Mouse (Mus musculus): ENCODE measurements around the gene Fuca1. TPM values are rescaled to one million over a fixed set of nuclear protein-coding genes. Genes with fewer than 3 reads are reported as not detected.
A peak's percentile ranks its signal among the peaks of the same experiment; 100 is the strongest.

Fuca1 gene
- polyA plus RNA-seq (2012; rRNA removed), result 37.5 and 43.5 TPM in 2 replicates

- Histone ChIP-seq H3K4me1 (replicated peaks; ENCODE audit: control insufficient read depth, insufficient read depth, low read length) (peaks cover 8% of the 10 kb centered on the region), H3K27me3 (ENCODE audit: control insufficient read depth, insufficient read depth, low read length) (no peaks in the 10 kb centered on the region), H3K4me3 (ENCODE audit: control insufficient read depth, insufficient read depth, low read length) (peak within 1 kb of the TSS; percentile 85), H3K27ac (ENCODE audit: control insufficient read depth, insufficient read depth, low read length) (peak within 1 kb of the TSS; percentile 43; the same call in 1 of the 2 replicates), H3K36me3 (ENCODE audit: control insufficient read depth, insufficient read depth, low read length) (no peaks in the 10 kb centered on the region; the same call in 1 of the 2 replicates)
- TF ChIP-seq CTCF (IDR thresholded peaks at IDR 0.05; ENCODE audit: borderline replicate concordance, control insufficient read depth, extremely low read depth, insufficient read depth, low read length, poor library complexity) (peak; percentile 84), POLR2A (IDR thresholded peaks at IDR 0.05; ENCODE audit: control insufficient read depth, extremely low read depth, insufficient read depth, low read length, poor library complexity) (peak; percentile 58; the same call in 1 of the 2 replicates)
- 1% methylated on average over 60 of the region's 60 CpGs for WGBS
- peak; percentile 98 for DNase-seq
These were observed at the start of gene Fuca1 for GRCm38 (mm10) chr4:135920304-135921241. Fuca1 (plus strand) TSS chr4:135920735.

GRCm38 (mm10) chr4:135872015-135872414 lies 48.5 kb upstream of the Fuca1 start:
- TF ChIP-seq CTCF (IDR thresholded peaks at IDR 0.05; ENCODE audit: borderline replicate concordance, control insufficient read depth, extremely low read depth, insufficient read depth, low read length, poor library complexity), result no peak
- TF ChIP-seq POLR2A (IDR thresholded peaks at IDR 0.05; ENCODE audit: control insufficient read depth, extremely low read depth, insufficient read depth, low read length, poor library complexity), result no peak
- no peak for DNase-seq
- Histone ChIP-seq H3K27me3 (ENCODE audit: control insufficient read depth, insufficient read depth, low read length) (no peaks in the 10 kb centered on the region), H3K4me3 (ENCODE audit: control insufficient read depth, insufficient read depth, low read length) (no peak overlapping the region), H3K4me1 (replicated peaks; ENCODE audit: control insufficient read depth, insufficient read depth, low read length) (peaks cover 23% of the 10 kb centered on the region), H3K36me3 (ENCODE audit: control insufficient read depth, insufficient read depth, low read length) (peaks cover 32% of the 10 kb centered on the region), H3K27ac (ENCODE audit: control insufficient read depth, insufficient read depth, low read length) (no peak overlapping the region)
- 53% methylated on average over 3 of the region's 3 CpGs for WGBS

DNA sequence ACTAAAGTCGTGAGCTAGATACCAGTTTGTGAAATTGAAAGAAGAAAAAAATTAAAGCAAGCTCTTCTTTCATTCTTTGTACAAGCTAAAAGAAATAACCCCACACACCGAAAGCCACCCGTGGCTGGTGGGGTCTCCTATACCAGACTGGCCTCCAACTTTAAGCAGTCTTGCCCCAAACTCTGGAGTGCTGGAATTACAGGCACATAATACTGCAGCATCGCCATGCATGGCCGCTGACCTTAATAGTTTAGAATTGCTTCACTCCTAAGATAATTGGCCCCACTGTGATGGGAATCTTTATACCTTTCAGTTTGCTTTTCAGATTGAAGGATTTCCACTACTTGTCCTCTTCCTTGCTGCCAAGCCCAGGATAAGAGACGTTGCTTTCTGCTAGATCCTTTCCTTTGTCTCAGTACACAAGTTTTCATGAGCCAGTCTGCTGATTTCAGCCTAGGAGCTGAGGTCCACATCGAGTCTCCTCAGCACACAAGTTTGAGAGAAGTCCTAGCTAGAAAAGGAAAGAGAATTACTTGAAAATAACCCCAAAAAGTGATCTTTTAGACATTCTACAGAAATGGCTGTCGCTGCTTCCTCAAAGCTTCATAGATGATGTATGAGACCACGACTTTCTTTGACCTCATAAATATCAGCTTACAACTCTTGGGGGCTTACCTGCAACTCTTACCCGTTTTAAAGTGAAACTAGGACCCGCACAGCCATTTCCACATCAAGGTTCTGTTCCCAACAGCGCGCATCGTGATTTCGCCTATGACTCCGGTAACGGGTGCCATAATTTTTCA lies 47.7 kb upstream of the Fuca1 start:
- Histone ChIP-seq H3K27ac (ENCODE audit: control insufficient read depth, insufficient read depth, low read length) (peak overlapping the region; percentile 86), H3K4me1 (replicated peaks; ENCODE audit: control insufficient read depth, insufficient read depth, low read length) (peaks cover 24% of the 10 kb centered on the region), H3K4me3 (ENCODE audit: control insufficient read depth, insufficient read depth, low read length) (peak overlapping the region; percentile 70), H3K36me3 (ENCODE audit: control insufficient read depth, insufficient read depth, low read length) (peaks cover 32% of the 10 kb centered on the region), H3K27me3 (ENCODE audit: control insufficient read depth, insufficient read depth, low read length) (no peaks in the 10 kb centered on the region)
- TF ChIP-seq POLR2A (IDR thresholded peaks at IDR 0.05; ENCODE audit: control insufficient read depth, extremely low read depth, insufficient read depth, low read length, poor library complexity), result no peak
- no peak for TF ChIP-seq CTCF (IDR thresholded peaks at IDR 0.05; ENCODE audit: borderline replicate concordance, control insufficient read depth, extremely low read depth, insufficient read depth, low read length, poor library complexity)
- DNase-seq, result no peak
- 3% methylated on average over 17 of the region's 17 CpGs for WGBS

- Histone ChIP-seq H3K4me1 (replicated peaks; ENCODE audit: control insufficient read depth, insufficient read depth, low read length) (peaks cover 24% of the 10 kb centered on the region), H3K4me3 (ENCODE audit: control insufficient read depth, insufficient read depth, low read length) (peak within 1 kb of the TSS; percentile 70), H3K27me3 (ENCODE audit: control insufficient read depth, insufficient read depth, low read length) (no peaks in the 10 kb centered on the region), H3K27ac (ENCODE audit: control insufficient read depth, insufficient read depth, low read length) (peak within 1 kb of the TSS; percentile 86), H3K36me3 (ENCODE audit: control insufficient read depth, insufficient read depth, low read length) (peaks cover 32% of the 10 kb centered on the region)
- DNase-seq, result peak; percentile 84
- peak; percentile 96 for TF ChIP-seq POLR2A (IDR thresholded peaks at IDR 0.05; ENCODE audit: control insufficient read depth, extremely low read depth, insufficient read depth, low read length, poor library complexity)
- no peak; the same call in 1 of the 2 replicates for TF ChIP-seq CTCF (IDR thresholded peaks at IDR 0.05; ENCODE audit: borderline replicate concordance, control insufficient read depth, extremely low read depth, insufficient read depth, low read length, poor library complexity)
- under 1% methylated on average over 60 of the region's 60 CpGs for WGBS
These were observed 46.9 kb upstream of the Fuca1 start, which contains the start of gene Pnrc2 for GRCm38 (mm10) chr4:135873526-135874202. Pnrc2 (minus strand) TSS chr4:135873850.

DNA sequence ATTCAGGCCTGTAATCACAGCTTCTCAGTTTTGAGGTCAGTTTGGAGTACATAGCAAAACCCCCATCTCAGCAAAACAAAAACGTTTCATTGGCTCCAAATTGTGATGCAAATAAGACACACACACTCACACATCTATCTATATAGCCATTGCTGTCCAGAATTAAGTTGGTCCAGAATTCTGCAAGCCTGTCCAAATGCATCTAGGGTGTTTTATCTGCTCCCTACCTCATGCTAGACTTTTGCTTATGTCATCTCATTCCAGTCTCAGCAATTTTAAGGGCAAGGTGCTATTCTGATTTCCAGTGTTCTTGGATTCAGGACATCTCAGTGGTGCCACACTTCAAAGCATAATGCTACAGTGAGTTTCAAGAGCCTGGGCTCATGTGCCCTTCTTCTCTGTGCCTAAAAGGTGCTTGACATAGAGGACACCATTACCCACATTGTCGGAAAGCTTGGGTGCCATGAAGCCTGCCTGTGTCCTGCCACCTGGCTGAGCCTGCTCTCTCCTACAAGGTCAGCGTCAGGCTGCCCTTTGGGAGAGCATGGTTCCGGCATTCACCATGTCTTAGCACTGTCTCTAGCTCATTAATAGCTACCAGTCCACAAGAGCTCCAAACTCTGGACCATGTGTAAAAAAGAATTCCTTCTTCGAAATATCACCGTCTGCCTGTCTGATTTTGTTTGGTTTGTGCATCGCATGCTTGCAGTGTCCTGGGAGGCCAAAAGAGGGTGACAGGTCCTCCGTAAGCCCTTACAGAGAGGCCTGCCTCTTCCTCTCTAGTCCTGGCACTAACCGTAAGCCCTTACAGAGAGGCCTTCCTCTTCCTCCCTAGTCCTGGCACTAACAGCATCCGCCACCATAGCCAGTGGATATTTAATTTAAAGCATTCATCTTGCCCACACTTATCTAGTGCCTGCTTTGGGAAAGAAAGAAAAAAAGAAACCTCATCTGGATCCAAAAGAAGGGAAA lies 45.7 kb upstream of the Fuca1 start:
- peak overlapping the region; percentile 26 for H3K27ac ChIP-seq (ENCODE audit: control insufficient read depth, insufficient read depth, low read length)
- DNase-seq, result no peak
- H3K4me3 ChIP-seq (ENCODE audit: control insufficient read depth, insufficient read depth, low read length), result no peak overlapping the region
- TF ChIP-seq CTCF (IDR thresholded peaks at IDR 0.05; ENCODE audit: borderline replicate concordance, control insufficient read depth, extremely low read depth, insufficient read depth, low read length, poor library complexity) (no peak), POLR2A (IDR thresholded peaks at IDR 0.05; ENCODE audit: control insufficient read depth, extremely low read depth, insufficient read depth, low read length, poor library complexity) (no peak)
- H3K4me1 ChIP-seq (replicated peaks; ENCODE audit: control insufficient read depth, insufficient read depth, low read length), result peaks cover 24% of the 10 kb centered on the region
- peaks cover 22% of the 10 kb centered on the region for H3K36me3 ChIP-seq (ENCODE audit: control insufficient read depth, insufficient read depth, low read length)
- no peaks in the 10 kb centered on the region for H3K27me3 ChIP-seq (ENCODE audit: control insufficient read depth, insufficient read depth, low read length)
- WGBS, result 81% methylated on average over 10 of the region's 10 CpGs
